Mouse (Mus musculus): ENCODE results near the gene Edrf1. TPM values are rescaled to one million over a fixed set of nuclear protein-coding genes. Genes with fewer than 3 reads are reported as not detected.
A peak's percentile ranks its signal among the peaks of the same experiment; 100 is the strongest.

The Edrf1 gene
- polyA plus RNA-seq (2012; rRNA removed): 26.3 and 28.3 TPM in 2 replicates

DNA sequence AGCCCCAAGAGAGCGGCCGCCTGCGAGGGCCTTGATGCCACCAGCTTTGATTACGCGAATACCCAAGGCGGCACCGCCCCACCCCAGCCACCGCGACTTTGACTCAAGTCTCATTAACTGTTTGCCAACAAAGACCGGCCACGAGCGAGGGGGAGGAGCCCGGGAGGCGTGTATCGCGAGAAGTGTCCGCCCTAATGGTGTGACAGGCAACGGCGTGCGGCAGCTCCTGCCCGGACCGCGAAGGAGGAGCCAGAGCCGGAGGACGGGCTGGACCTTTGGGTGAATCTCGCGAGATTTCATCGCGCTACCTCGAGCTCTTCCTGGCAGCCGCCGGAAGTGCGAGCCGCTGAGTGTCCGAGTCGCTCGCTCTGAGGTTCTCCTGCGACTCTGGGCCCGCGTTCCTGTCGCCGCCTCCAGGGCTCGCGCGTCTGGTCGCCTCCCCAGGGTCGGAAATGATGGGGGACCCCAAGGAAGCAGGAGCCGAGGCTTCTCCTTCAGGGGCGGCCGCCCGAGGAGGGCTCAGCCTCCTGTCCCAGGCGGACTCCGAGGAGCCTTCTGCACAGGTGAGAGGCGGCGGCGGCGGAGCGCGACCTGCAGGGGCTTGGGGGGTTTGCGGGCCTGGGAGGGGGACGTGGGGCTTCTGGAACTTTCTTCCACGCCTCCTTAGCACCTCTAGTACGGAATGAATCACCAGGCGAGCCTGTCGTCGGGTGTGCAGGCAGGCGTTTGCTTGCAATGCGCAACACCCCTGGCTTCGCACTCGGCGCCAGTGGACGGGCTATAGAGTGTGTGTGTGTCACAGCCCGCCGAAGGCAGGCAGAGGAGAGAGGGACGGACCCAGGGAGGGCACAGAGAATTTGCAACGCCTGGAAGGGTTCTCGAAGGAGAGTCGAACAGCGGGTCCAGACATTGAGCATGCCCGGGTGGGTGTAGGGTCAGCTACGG lies at the start of gene Edrf1:
Gene Edrf1 (plus strand): TSS at position 183 of the 945 bp plus-strand sequence.
- WGBS: under 1% methylated on average over 81 of the region's 81 CpGs
- peak; percentile 82 for TF ChIP-seq POLR2A (IDR thresholded peaks at IDR 0.05; ENCODE audit: borderline replicate concordance, insufficient read depth, low read length)
- no peak for TF ChIP-seq CTCF (IDR thresholded peaks at IDR 0.05; ENCODE audit: borderline replicate concordance, insufficient read depth, low read depth, low read length)
- Histone ChIP-seq H3K27ac (ENCODE audit: insufficient read depth, low read length) (peak within 1 kb of the TSS; percentile 50), H3K27me3 (ENCODE audit: control insufficient read depth, insufficient read depth, low read length) (no peaks in the 10 kb centered on the region), H3K4me3 (replicated peaks; ENCODE audit: insufficient read depth, low read depth, low read length) (peak within 1 kb of the TSS; percentile 72), H3K4me1 (ENCODE audit: control insufficient read depth, insufficient read depth, low read length) (no peaks in the 10 kb centered on the region; the same call in 1 of the 2 replicates)
- peak; percentile 94 to 98 for DNase-seq

DNA sequence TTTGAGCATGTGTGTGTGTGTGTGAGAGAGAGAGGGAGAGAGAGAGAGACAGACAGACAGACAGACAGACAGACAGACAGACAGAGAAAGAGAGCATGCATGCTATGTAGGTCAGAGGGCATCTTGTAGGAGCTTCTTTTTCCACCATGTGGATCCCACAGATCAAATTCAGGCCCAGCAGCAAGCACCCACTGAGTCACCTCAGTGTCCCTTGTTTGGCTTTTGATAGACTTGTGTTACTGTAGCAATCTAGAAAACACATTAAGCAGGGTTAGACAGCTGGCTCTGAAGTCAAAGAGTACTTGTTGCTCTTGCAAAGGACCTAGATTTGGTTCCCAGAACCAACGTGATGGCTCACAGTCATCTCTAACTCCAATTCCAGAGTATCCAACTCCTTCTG lies 45.6 kb upstream of the Edrf1 start:
- DNase-seq: no peak
- TF ChIP-seq POLR2A (IDR thresholded peaks at IDR 0.05; ENCODE audit: borderline replicate concordance, insufficient read depth, low read length): no peak
- no peak for TF ChIP-seq CTCF (IDR thresholded peaks at IDR 0.05; ENCODE audit: borderline replicate concordance, insufficient read depth, low read depth, low read length)
- WGBS: 74% methylated on average over 1 of the region's 1 CpGs

DNA sequence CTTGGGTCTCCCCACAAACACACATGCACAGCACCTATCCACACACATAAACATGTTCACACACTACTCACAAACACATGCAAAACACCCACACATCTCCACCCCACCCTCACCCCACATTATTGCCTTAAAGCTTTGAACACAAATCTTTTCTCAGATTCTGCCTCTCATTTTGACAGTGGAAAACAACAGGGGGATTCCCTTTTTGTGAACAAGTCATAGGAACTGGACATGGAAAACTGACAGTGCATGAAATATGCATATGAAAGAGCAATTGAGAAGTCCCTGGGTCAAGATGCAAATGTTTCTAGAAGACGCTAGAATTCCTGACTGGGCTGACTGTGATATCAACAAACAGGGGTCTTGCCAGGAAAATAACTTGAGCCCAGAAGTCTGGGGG lies 36.8 kb upstream of the Edrf1 start:
- no peaks in the 10 kb centered on the region for H3K27me3 ChIP-seq (ENCODE audit: control insufficient read depth, insufficient read depth, low read length)
- H3K4me1 ChIP-seq (ENCODE audit: control insufficient read depth, insufficient read depth, low read length): no peaks in the 10 kb centered on the region
- H3K27ac ChIP-seq (ENCODE audit: insufficient read depth, low read length): no peak overlapping the region
- WGBS: 28% methylated on average over 1 of the region's 1 CpGs
- H3K4me3 ChIP-seq (replicated peaks; ENCODE audit: insufficient read depth, low read depth, low read length): no peak overlapping the region
- TF ChIP-seq POLR2A (IDR thresholded peaks at IDR 0.05; ENCODE audit: borderline replicate concordance, insufficient read depth, low read length) (no peak), CTCF (IDR thresholded peaks at IDR 0.05; ENCODE audit: borderline replicate concordance, insufficient read depth, low read depth, low read length) (no peak)
- DNase-seq: no peak

More for the DNA sequence above, 45.6 kb upstream of the Edrf1 start:
- Histone ChIP-seq H3K4me3 (replicated peaks; ENCODE audit: insufficient read depth, low read depth, low read length) (no peak overlapping the region), H3K27ac (ENCODE audit: insufficient read depth, low read length) (no peak overlapping the region), H3K4me1 (ENCODE audit: control insufficient read depth, insufficient read depth, low read length) (no peaks in the 10 kb centered on the region), H3K27me3 (ENCODE audit: control insufficient read depth, insufficient read depth, low read length) (no peaks in the 10 kb centered on the region)

DNA sequence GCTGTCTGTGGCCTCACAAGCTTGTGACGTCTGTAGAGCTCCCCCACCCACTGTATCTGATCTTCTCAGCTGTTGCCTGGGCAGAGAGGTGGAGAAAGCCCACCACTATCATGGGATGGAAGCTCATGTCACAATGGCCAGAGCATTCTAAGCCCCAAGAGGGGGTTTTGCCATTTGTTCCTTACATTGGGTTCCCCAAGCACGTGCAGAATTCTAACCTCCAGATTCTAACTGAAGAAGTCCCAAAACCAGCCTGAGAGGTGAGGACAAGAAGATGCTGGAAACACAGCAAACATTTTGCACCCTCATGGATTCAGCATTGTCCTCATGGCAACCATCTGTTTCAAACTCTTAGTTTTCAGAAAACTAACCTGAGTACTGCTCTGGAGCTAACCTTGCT lies 35.3 kb upstream of the Edrf1 start, which contains the start of gene Tex36:
Gene Tex36 (minus strand): TSS at position 101 of the 400 bp plus-strand sequence.
- TF ChIP-seq CTCF (IDR thresholded peaks at IDR 0.05; ENCODE audit: borderline replicate concordance, insufficient read depth, low read depth, low read length): no peak
- no peak for TF ChIP-seq POLR2A (IDR thresholded peaks at IDR 0.05; ENCODE audit: borderline replicate concordance, insufficient read depth, low read length)
- Histone ChIP-seq H3K4me3 (replicated peaks; ENCODE audit: insufficient read depth, low read depth, low read length) (no peak within 1 kb of the TSS), H3K27me3 (ENCODE audit: control insufficient read depth, insufficient read depth, low read length) (no peaks in the 10 kb centered on the region), H3K4me1 (ENCODE audit: control insufficient read depth, insufficient read depth, low read length) (no peaks in the 10 kb centered on the region), H3K27ac (ENCODE audit: insufficient read depth, low read length) (no peak within 1 kb of the TSS)
- no peak for DNase-seq
- 80% methylated on average over 2 of the region's 2 CpGs for WGBS

DNA sequence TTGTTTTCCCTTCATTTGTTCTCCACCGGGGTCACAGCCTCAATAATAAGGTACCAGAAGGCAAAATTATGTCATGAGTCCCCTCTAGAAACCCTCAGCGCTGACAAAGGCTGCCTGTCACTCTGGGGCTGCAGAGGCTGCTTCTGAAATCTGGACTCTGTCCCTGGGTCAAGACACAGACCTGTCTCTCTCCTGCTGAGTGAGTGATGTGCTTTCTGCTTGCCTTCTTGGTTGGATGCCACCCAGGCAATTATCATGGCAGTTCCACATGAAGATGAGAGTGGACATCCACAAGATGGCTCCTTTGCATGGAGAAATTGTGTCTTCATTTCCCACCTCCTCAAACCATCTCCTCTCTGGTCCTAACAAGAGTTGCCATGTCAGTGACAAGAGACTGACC lies 34.2 kb upstream of the Edrf1 start:
- Histone ChIP-seq H3K27me3 (ENCODE audit: control insufficient read depth, insufficient read depth, low read length) (no peaks in the 10 kb centered on the region), H3K27ac (ENCODE audit: insufficient read depth, low read length) (no peak overlapping the region), H3K4me3 (replicated peaks; ENCODE audit: insufficient read depth, low read depth, low read length) (no peak overlapping the region), H3K4me1 (ENCODE audit: control insufficient read depth, insufficient read depth, low read length) (peaks cover 6% of the 10 kb centered on the region)
- 64% methylated on average over 2 of the region's 2 CpGs for WGBS
- DNase-seq: no peak
- TF ChIP-seq POLR2A (IDR thresholded peaks at IDR 0.05; ENCODE audit: borderline replicate concordance, insufficient read depth, low read length): no peak
- no peak for TF ChIP-seq CTCF (IDR thresholded peaks at IDR 0.05; ENCODE audit: borderline replicate concordance, insufficient read depth, low read depth, low read length)

DNA sequence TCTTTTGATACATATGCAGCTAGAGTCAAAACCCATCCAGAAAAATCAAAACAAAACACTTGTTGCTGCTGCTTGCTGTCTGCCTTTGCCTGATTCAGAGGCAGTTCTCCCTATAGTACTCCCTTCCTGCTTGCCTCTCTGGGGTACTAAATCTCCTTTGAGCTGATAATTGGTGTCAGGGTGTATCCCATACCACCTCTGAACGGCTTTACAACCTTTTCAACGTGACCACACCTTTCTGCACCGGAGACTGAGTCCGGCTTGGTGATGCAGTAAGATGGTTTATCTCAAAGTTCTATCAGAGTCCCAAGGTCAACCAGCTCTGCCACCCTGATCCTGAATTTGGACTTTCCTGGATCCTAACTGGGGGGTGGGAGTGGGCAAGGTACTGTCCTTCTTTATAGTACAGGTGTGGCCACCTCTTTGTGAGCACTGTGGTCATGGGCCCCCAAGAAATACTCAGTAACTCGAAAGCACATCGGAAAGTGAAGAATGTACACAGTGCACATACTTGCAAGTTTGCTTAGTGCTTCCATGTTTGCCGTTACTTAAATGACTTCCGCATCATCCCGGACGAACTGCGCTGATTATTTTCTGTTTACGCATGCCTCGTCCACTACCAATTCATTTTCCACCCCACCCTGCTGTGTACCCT lies 32.8 kb upstream of the Edrf1 start:
- Histone ChIP-seq H3K27ac (ENCODE audit: insufficient read depth, low read length) (no peak overlapping the region), H3K4me3 (replicated peaks; ENCODE audit: insufficient read depth, low read depth, low read length) (no peak overlapping the region), H3K27me3 (ENCODE audit: control insufficient read depth, insufficient read depth, low read length) (no peaks in the 10 kb centered on the region), H3K4me1 (ENCODE audit: control insufficient read depth, insufficient read depth, low read length) (peaks cover 8% of the 10 kb centered on the region)
- DNase-seq: no peak
- TF ChIP-seq POLR2A (IDR thresholded peaks at IDR 0.05; ENCODE audit: borderline replicate concordance, insufficient read depth, low read length): no peak
- no peak for TF ChIP-seq CTCF (IDR thresholded peaks at IDR 0.05; ENCODE audit: borderline replicate concordance, insufficient read depth, low read depth, low read length)
- WGBS: 95% methylated on average over 13 of the region's 13 CpGs

DNA sequence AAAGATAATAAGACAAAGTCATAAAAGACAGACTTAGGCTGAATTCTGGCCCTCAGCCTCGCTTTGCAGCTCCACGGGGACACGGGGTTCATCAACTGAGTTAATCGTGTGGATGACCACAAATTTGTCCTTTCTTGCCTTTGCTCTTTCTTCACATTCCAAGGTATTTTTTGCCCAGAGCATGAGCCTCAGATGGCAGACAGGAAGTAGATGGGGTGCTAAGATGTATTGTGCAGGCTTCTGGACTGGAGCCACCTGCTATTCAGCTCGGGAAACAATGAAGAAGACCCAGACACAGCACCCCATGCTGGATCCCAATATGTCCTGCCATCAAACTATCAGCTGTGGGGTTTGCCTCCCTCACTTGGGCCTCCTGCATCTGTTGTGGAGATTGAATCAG lies 30.0 kb upstream of the Edrf1 start:
- H3K27me3 ChIP-seq (ENCODE audit: control insufficient read depth, insufficient read depth, low read length): no peaks in the 10 kb centered on the region
- H3K4me3 ChIP-seq (replicated peaks; ENCODE audit: insufficient read depth, low read depth, low read length): no peak overlapping the region
- TF ChIP-seq CTCF (IDR thresholded peaks at IDR 0.05; ENCODE audit: borderline replicate concordance, insufficient read depth, low read depth, low read length) (no peak), POLR2A (IDR thresholded peaks at IDR 0.05; ENCODE audit: borderline replicate concordance, insufficient read depth, low read length) (no peak)
- peaks cover 12% of the 10 kb centered on the region for H3K4me1 ChIP-seq (ENCODE audit: control insufficient read depth, insufficient read depth, low read length)
- WGBS: 46% methylated on average over 5 of the region's 5 CpGs
- H3K27ac ChIP-seq (ENCODE audit: insufficient read depth, low read length): no peak overlapping the region
- DNase-seq: no peak
